Mouse (Mus musculus) erythroblast, embryonic 14.5 days (primary cell): ENCODE results near the gene Lysmd1.

ENCODE experiments used
- GATA1 ChIP-seq: IDR thresholded peaks from 2 replicates; pipeline ENCODE4 v1.6.1; 2012; ENCODE audit warnings: low read length, inconsistent platforms, mixed read lengths
- TAL1 ChIP-seq: IDR thresholded peaks from 3 replicates; pipeline ENCODE4 v1.6.1; 2012; ENCODE audit warnings: low read length, inconsistent platforms, mixed read lengths

GRCm38 (mm10) chr3:95141952-95142616, 8.2 kb downstream of the Lysmd1 start, which contains the start of gene Tnfaip8l2:
- no peak for TF ChIP-seq GATA1
- no peak for TF ChIP-seq TAL1
